Mouse (Mus musculus) heart, adult 2 months (tissue): ENCODE data around the gene Dnajc5. TPM values are rescaled to one million over a fixed set of nuclear protein-coding genes. Genes with fewer than 3 reads are reported as not detected.

Source experiments
- DNase-seq, 2 experiments: peaks; one replicate each; pipeline ENCODE4 v3.0.0; 2021
- H3K27ac ChIP-seq: fragments of 200-600 bp; 2 replicates; pipeline ENCODE4 v1.8.1; 2022
- H3K27me3 ChIP-seq: fragments of 200-500 bp; 2 replicates; pipeline ENCODE4 v1.6.1; 2012; ENCODE audit warnings: mild to moderate bottlenecking, low read length, inconsistent platforms, mixed read lengths; ENCODE audit not compliant: control insufficient read depth, insufficient read depth
- H3K36me3 ChIP-seq: fragments of 200-500 bp; 2 replicates; pipeline ENCODE4 v1.6.1; 2012; ENCODE audit warnings: low read length, inconsistent platforms; ENCODE audit not compliant: control insufficient read depth, insufficient read depth
- H3K4me1 ChIP-seq: fragments of 200-500 bp; 2 replicates; pipeline ENCODE4 v1.6.1; 2011; ENCODE audit warnings: low read length; ENCODE audit not compliant: control insufficient read depth, insufficient read depth
- H3K4me3 ChIP-seq: fragments of 200-600 bp; 2 replicates; pipeline ENCODE4 v1.8.1; 2022
- H3K79me2 ChIP-seq: fragments of 200-500 bp; replicated peaks from 2 replicates; pipeline ENCODE4 v1.6.1; 2012; ENCODE audit warnings: mild to moderate bottlenecking, inconsistent platforms, low read length, moderate library complexity, mixed read lengths; ENCODE audit not compliant: control insufficient read depth, insufficient read depth
- H3K9ac ChIP-seq: fragments of 200-500 bp; 2 replicates; pipeline ENCODE4 v1.6.1; 2012; ENCODE audit warnings: low read depth, mild to moderate bottlenecking, control low read depth, inconsistent platforms, low read length, mixed read lengths
- CTCF ChIP-seq: fragments of 200-600 bp; IDR thresholded peaks from 2 replicates; pipeline ENCODE4 v1.8.1; 2022; ENCODE audit warnings: antibody characterized with exemption, mild to moderate bottlenecking, moderate library complexity
- EP300 ChIP-seq: fragments of 200-500 bp; IDR thresholded peaks from 2 replicates; pipeline ENCODE4 v1.6.1; 2011; ENCODE audit warnings: low read depth, low read length, control low read depth; ENCODE audit not compliant: insufficient read depth
- POLR2A ChIP-seq: fragments of 200-500 bp; IDR thresholded peaks from 2 replicates; pipeline ENCODE4 v1.6.1; 2011; ENCODE audit warnings: mild to moderate bottlenecking, low read depth, low read length, control low read depth; ENCODE audit not compliant: insufficient read depth
- WGBS: fragments of 180-500 bp; shearing (Covaris S2); methylation state at CpG from one replicate; pipeline ENCODE4 v1.1.7; 2018; 5-methylcytosine and 5-hydroxymethylcytosine counted together
- intact Hi-C: fragments of 180-260 bp; cut with DNase I; formaldehyde crosslinking; loops from one replicate; pipeline ENCODE4 v1.15.1; 2025
- polyA plus RNA-seq: library from polyadenylated mRNA; depleted of rRNA; stranded (reverse); fragments of >200 nt; gene quantifications from 2 replicates; pipeline ENCODE4 v1.2.3, GENCODE M21; 2012
- total RNA-seq, 2 experiments: library from RNA; stranded (reverse); gene quantifications; 2 replicates each; pipeline ENCODE4 v1.2.3; 2021

Dnajc5 gene
- total and polyA plus RNA-seq, 3 experiments: 43.4 to 71.5 (median 62.3) TPM

DNA sequence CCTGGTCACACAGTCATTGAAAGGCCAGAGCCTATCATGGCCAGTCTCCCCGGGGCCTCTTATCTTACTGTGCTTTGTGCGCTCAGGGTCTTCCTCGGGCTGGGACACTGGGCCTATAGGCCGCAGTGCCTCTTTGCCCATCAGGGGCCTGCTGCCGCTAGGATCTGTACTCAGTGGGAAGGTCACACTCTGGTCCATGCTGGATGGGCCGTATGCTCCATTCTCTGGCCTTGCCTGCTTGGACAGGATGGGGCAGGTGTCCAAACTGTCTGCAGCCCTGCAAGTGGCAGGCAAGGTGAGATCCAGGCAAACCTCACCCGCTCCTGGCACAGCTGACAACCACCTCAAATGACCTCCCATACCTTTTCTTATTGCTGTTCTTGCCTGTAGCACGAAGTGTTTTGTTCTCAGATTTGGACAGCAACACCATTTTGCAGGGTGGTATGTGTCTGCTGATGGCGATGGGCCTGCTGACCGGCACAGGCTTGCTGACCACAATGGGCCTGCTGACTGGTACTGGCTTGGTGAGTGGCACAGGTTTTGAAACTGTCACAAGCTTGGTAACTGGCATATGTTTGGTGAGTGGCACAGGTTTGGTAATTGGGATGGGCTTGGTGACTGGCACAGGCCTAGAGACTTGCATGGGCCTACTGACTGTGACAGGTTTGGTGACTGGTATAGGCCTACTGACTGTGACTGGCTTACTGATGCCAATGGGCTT lies 68.9 kb downstream of the Dnajc5 start:
- WGBS: 77% methylated on average over 10 of the region's 10 CpGs
- Histone ChIP-seq H3K79me2 (no peaks in the 10 kb centered on the region; the same call in 1 of the 2 replicates), H3K4me3 (no peak overlapping the region), H3K27ac (no peak overlapping the region), H3K36me3 (no peaks in the 10 kb centered on the region), H3K27me3 (no peaks in the 10 kb centered on the region), H3K4me1 (0 out of 2 replicates have a peak, but pooled peaks cover 6% of the 10 kb centered on the region), H3K9ac (no peak overlapping the region)
- TF ChIP-seq EP300 (no peak), POLR2A (no peak), CTCF (no peak)
- peak in 1 of 2 experiments; percentile 14 for DNase-seq
- intact Hi-C loops: loop anchor here (10.0 kb wide), 1 partner anchor 404 kb away; the partner anchor contains the start of gene Ppdpf

DNA sequence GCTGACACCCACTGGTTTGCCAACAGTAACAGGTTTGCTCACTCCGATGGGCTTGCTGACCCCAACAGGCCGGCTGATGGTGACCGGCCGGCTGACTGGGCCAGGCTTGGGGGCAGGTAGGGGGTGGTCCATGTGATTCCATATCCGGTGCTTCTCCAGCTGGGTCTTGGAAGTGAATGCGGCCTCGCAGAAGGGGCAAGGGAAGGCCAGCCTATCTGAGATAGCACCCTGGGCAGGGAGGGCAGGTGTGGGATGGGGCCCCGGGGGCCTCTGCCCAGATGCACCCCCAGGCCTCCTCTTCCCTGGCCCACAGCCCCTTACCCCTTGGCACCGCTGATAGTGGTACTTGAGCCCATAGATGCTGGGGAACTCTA lies 69.4 kb downstream of the Dnajc5 start:
- Histone ChIP-seq H3K4me3 (no peak overlapping the region), H3K36me3 (no peaks in the 10 kb centered on the region), H3K27ac (no peak overlapping the region), H3K27me3 (no peaks in the 10 kb centered on the region), H3K79me2 (no peaks in the 10 kb centered on the region; the same call in 1 of the 2 replicates), H3K4me1 (0 out of 2 replicates have a peak, but pooled peaks cover 6% of the 10 kb centered on the region), H3K9ac (no peak overlapping the region)
- TF ChIP-seq EP300: no peak
- no peak for TF ChIP-seq CTCF
- TF ChIP-seq POLR2A: no peak
- intact Hi-C loops: loop anchor here (10.0 kb wide), 2 partner anchors 405 to 435 kb away; partner anchors contain the start of genes Eef1a2 and Ppdpf
- DNase-seq: no peak
- 96% methylated on average over 9 of the region's 9 CpGs for WGBS

DNA sequence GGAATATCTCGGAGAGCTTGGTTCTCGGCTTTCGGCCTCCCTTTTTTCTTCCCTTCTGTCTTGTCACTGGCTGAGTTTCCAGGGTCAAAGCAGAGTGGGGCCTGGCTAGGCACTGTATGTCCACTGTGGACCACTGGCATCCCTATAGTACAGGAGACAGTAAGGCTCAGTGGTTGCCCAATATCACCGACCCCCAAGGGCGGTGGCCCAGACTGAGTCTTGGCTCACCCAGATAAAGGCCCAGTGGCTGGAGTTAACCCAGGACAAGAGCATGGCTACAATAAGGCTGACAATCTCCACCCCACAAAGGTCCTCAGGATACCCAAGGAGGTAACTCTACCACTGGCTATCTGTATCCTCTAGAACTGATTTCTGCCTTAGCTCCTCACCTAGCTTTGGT lies 70.2 kb downstream of the Dnajc5 start:
- no peaks in the 10 kb centered on the region; the same call in 1 of the 2 replicates for H3K79me2 ChIP-seq
- no peak overlapping the region for H3K4me3 ChIP-seq
- 0 out of 2 replicates have a peak, but pooled peaks cover 6% of the 10 kb centered on the region for H3K4me1 ChIP-seq
- intact Hi-C loops: loop anchor here (10.0 kb wide), 1 partner anchor 436 kb away; the partner anchor contains the start of gene Eef1a2
- WGBS: 92% methylated on average over 5 of the region's 5 CpGs
- H3K27me3 ChIP-seq: no peaks in the 10 kb centered on the region
- H3K36me3 ChIP-seq: no peaks in the 10 kb centered on the region
- no peak overlapping the region for H3K27ac ChIP-seq
- TF ChIP-seq POLR2A (no peak), EP300 (no peak), CTCF (no peak)
- no peak for DNase-seq
- no peak overlapping the region for H3K9ac ChIP-seq

DNA sequence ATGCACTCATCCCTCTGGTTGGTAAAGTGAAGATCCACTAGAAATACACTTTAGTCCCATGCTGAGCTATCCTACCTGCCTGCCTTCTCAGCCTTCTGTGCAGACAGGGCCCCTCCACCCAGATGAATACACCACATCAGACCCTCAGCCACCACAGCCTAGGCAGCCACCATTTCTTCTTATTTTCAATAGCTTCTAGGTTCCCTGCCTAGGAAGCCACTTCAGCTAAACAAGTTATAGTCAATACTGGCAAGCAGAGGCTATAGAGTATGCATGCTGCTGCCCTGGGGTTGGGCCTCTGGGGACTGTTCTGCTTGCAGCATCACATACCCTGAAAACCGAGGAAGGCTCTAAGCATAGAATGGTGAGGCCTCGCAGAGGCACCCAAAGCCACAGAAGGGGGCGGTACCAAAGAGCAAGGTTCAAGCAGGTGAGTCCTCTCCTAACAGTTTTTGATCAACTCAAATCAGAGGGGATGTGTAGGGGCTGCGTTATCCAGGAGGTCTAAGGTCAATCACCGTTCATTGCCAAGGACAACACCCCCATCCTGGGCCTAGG lies 71.3 kb downstream of the Dnajc5 start, which contains the start of gene Prpf6:
Gene Prpf6, plus strand, starts transcription at position 341 of the 558 bp plus-strand sequence.
- DNase-seq: peak in 1 of 2 experiments; percentile 18
- no peaks in the 10 kb centered on the region for H3K36me3 ChIP-seq
- H3K9ac ChIP-seq: peak within 1 kb of the TSS; percentile 96
- H3K27me3 ChIP-seq: no peaks in the 10 kb centered on the region
- H3K4me1 ChIP-seq: 0 out of 2 replicates have a peak, but pooled peaks cover 6% of the 10 kb centered on the region
- H3K4me3 ChIP-seq: peak within 1 kb of the TSS; percentile 95
- 20% methylated on average over 5 of the region's 5 CpGs for WGBS
- intact Hi-C loops: loop anchor here (10.0 kb wide), 1 partner anchor 437 kb away; the partner anchor contains the start of gene Eef1a2
- H3K27ac ChIP-seq: peak within 1 kb of the TSS; percentile 87
- TF ChIP-seq CTCF (no peak), POLR2A (no peak), EP300 (no peak)
- no peaks in the 10 kb centered on the region; the same call in 1 of the 2 replicates for H3K79me2 ChIP-seq

DNA sequence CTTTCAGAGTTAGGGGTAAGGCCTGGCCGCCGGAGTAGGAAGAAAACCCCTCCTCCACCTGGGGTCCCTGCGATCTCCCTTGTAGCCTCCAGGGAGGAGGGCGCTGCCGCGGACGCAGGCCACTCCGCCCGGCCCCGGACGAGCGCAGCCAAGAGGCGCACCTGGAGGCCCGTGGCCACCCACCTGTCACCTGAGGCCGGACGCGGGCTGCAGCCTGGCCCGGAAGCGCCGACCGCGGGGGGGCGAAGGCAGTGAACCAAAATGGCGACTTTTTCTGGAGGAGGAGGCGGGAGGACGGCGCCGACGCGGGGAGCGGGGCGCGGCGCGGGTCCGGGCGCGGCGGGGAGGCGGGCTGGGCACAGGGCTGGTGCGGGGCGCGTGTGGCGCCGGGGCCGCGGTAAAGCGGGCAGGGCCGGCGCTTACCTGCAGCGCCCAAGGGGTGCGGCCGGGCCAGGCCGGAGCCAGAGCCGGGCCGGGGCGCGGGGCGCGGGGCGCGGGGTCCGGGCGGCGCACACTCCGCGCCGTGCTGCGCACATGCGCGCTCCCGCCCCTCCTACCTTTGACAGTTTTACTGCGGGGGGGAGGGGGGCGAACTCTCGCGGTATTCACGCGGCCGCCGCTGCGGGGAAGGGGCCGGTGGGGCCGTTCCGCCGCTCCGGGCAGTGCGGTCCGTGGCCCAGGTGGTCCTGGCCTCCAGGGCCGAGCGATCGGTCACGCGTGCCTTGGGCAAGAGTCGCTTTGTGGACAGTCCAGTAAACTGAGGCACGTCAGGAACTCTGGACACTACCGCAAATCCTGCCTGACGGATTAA lies 72.2 kb downstream of the Dnajc5 start, which contains the start of gene Zfp512b:
Gene Zfp512b, minus strand, starts transcription at position 573 of the 811 bp plus-strand sequence.
- no peaks in the 10 kb centered on the region; the same call in 1 of the 2 replicates for H3K79me2 ChIP-seq
- peak; percentile 73 to 75 for DNase-seq
- H3K27ac ChIP-seq: peak within 1 kb of the TSS; percentile 87
- no peaks in the 10 kb centered on the region for H3K27me3 ChIP-seq
- TF ChIP-seq POLR2A (peak; percentile 75), EP300 (no peak), CTCF (peak; percentile 24)
- WGBS: 1% methylated on average over 75 of the region's 97 CpGs
- no peaks in the 10 kb centered on the region for H3K36me3 ChIP-seq
- peak within 1 kb of the TSS; percentile 95 for H3K4me3 ChIP-seq
- intact Hi-C loops: loop anchor here (10.0 kb wide), 1 partner anchor 438 kb away; the partner anchor contains the start of gene Eef1a2
- 0 out of 2 replicates have a peak, but pooled peaks cover 6% of the 10 kb centered on the region for H3K4me1 ChIP-seq
- peak within 1 kb of the TSS; percentile 96 for H3K9ac ChIP-seq
